Mouse (Mus musculus): ENCODE measurements around the gene Actn3. TPM values are rescaled to one million over a fixed set of nuclear protein-coding genes. Genes with fewer than 3 reads are reported as not detected.

Actn3 gene
- polyA plus RNA-seq (2012; ENCODE audit: insufficient read depth, low replicate concordance), result 0.06 TPM in 1 of 2 replicates, not detected in the other

GRCm38 (mm10) chr19:4877785-4878184 lies at the start of gene Actn3:
Gene Actn3, minus strand, starts transcription at chr19:4877909.
- no peak for TF ChIP-seq FLI1 (IDR thresholded peaks at IDR 0.05; ENCODE audit: low read length)
- TF ChIP-seq GATA1 (IDR thresholded peaks at IDR 0.05; ENCODE audit: borderline replicate concordance, low read length), result no peak

GRCm38 (mm10) chr19:4925121-4925860 lies 47.6 kb upstream of the Actn3 start:
- Histone ChIP-seq H3K36me3 (replicated peaks; ENCODE audit: low read length) (peaks cover 65% of the 10 kb centered on the region), H3K4me3 (replicated peaks) (peak overlapping the region; percentile 29), H3K9me3 (no peaks in the 10 kb centered on the region), H3K4me1 (peaks cover 41% of the 10 kb centered on the region), H3K27me3 (replicated peaks) (no peaks in the 10 kb centered on the region)
- TF ChIP-seq FLI1 (IDR thresholded peaks at IDR 0.05; ENCODE audit: low read length) (no peak), GATA1 (IDR thresholded peaks at IDR 0.05; ENCODE audit: borderline replicate concordance, low read length) (no peak)

More at GRCm38 (mm10) chr19:4877785-4878184, at the start of gene Actn3:
- Histone ChIP-seq H3K36me3 (replicated peaks; ENCODE audit: low read length) (peaks cover 29% of the 10 kb centered on the region), H3K27me3 (replicated peaks) (peaks cover 30% of the 10 kb centered on the region), H3K9me3 (no peaks in the 10 kb centered on the region), H3K4me1 (peaks cover 54% of the 10 kb centered on the region), H3K4me3 (replicated peaks) (peak within 1 kb of the TSS; percentile 99)

GRCm38 (mm10) chr19:4919652-4920051 lies 41.9 kb upstream of the Actn3 start:
- H3K4me3 ChIP-seq (replicated peaks), result no peak overlapping the region
- no peaks in the 10 kb centered on the region for H3K9me3 ChIP-seq
- H3K4me1 ChIP-seq, result no peaks in the 10 kb centered on the region
- H3K36me3 ChIP-seq (replicated peaks; ENCODE audit: low read length), result peaks cover 100% of the 10 kb centered on the region
- no peak for TF ChIP-seq FLI1 (IDR thresholded peaks at IDR 0.05; ENCODE audit: low read length)
- TF ChIP-seq GATA1 (IDR thresholded peaks at IDR 0.05; ENCODE audit: borderline replicate concordance, low read length), result no peak
- no peaks in the 10 kb centered on the region for H3K27me3 ChIP-seq (replicated peaks)

GRCm38 (mm10) chr19:4916827-4917226 lies 39.1 kb upstream of the Actn3 start:
- TF ChIP-seq GATA1 (IDR thresholded peaks at IDR 0.05; ENCODE audit: borderline replicate concordance, low read length) (no peak), FLI1 (IDR thresholded peaks at IDR 0.05; ENCODE audit: low read length) (no peak)
- no peaks in the 10 kb centered on the region for H3K4me1 ChIP-seq
- no peaks in the 10 kb centered on the region for H3K27me3 ChIP-seq (replicated peaks)
- no peak overlapping the region for H3K4me3 ChIP-seq (replicated peaks)
- H3K36me3 ChIP-seq (replicated peaks; ENCODE audit: low read length), result peaks cover 100% of the 10 kb centered on the region
- no peaks in the 10 kb centered on the region for H3K9me3 ChIP-seq

- H3K9me3 ChIP-seq, result no peaks in the 10 kb centered on the region
- H3K4me1 ChIP-seq, result no peaks in the 10 kb centered on the region
- peaks cover 100% of the 10 kb centered on the region for H3K36me3 ChIP-seq (replicated peaks; ENCODE audit: low read length)
- no peak for TF ChIP-seq FLI1 (IDR thresholded peaks at IDR 0.05; ENCODE audit: low read length)
- no peak for TF ChIP-seq GATA1 (IDR thresholded peaks at IDR 0.05; ENCODE audit: borderline replicate concordance, low read length)
- H3K4me3 ChIP-seq (replicated peaks), result no peak overlapping the region
- H3K27me3 ChIP-seq (replicated peaks), result no peaks in the 10 kb centered on the region
Observed at GRCm38 (mm10) chr19:4915924-4916603, 38.4 kb upstream of the Actn3 start.

- H3K4me3 ChIP-seq (replicated peaks), result no peak overlapping the region
- peaks cover 12% of the 10 kb centered on the region for H3K4me1 ChIP-seq
- H3K36me3 ChIP-seq (replicated peaks; ENCODE audit: low read length), result peaks cover 79% of the 10 kb centered on the region
- no peaks in the 10 kb centered on the region for H3K9me3 ChIP-seq
- TF ChIP-seq FLI1 (IDR thresholded peaks at IDR 0.05; ENCODE audit: low read length) (no peak), GATA1 (IDR thresholded peaks at IDR 0.05; ENCODE audit: borderline replicate concordance, low read length) (no peak)
- H3K27me3 ChIP-seq (replicated peaks), result no peaks in the 10 kb centered on the region
Observed at GRCm38 (mm10) chr19:4909376-4909775, 31.7 kb upstream of the Actn3 start.

- Histone ChIP-seq H3K36me3 (replicated peaks; ENCODE audit: low read length) (peaks cover 66% of the 10 kb centered on the region), H3K27me3 (replicated peaks) (peaks cover 5% of the 10 kb centered on the region), H3K4me3 (replicated peaks) (no peak overlapping the region), H3K4me1 (peaks cover 12% of the 10 kb centered on the region), H3K9me3 (no peaks in the 10 kb centered on the region)
- no peak for TF ChIP-seq GATA1 (IDR thresholded peaks at IDR 0.05; ENCODE audit: borderline replicate concordance, low read length)
- TF ChIP-seq FLI1 (IDR thresholded peaks at IDR 0.05; ENCODE audit: low read length), result no peak
Observed at GRCm38 (mm10) chr19:4908107-4908506, 30.4 kb upstream of the Actn3 start.

GRCm38 (mm10) chr19:4905979-4906794 lies 28.5 kb upstream of the Actn3 start, which contains the start of gene Bbs1:
Gene Bbs1, minus strand, starts transcription at chr19:4906628.
- Histone ChIP-seq H3K27me3 (replicated peaks) (peaks cover 13% of the 10 kb centered on the region), H3K36me3 (replicated peaks; ENCODE audit: low read length) (peaks cover 47% of the 10 kb centered on the region), H3K9me3 (no peaks in the 10 kb centered on the region), H3K4me1 (peaks cover 12% of the 10 kb centered on the region), H3K4me3 (replicated peaks) (peak within 1 kb of the TSS; percentile 88)
- TF ChIP-seq GATA1 (IDR thresholded peaks at IDR 0.05; ENCODE audit: borderline replicate concordance, low read length) (no peak), FLI1 (IDR thresholded peaks at IDR 0.05; ENCODE audit: low read length) (no peak)

- Histone ChIP-seq H3K27me3 (replicated peaks) (peaks cover 32% of the 10 kb centered on the region), H3K4me3 (replicated peaks) (no peak overlapping the region), H3K9me3 (no peaks in the 10 kb centered on the region), H3K4me1 (peaks cover 3% of the 10 kb centered on the region; the same call in 1 of the 2 replicates), H3K36me3 (replicated peaks; ENCODE audit: low read length) (no peaks in the 10 kb centered on the region)
- no peak for TF ChIP-seq FLI1 (IDR thresholded peaks at IDR 0.05; ENCODE audit: low read length)
- no peak for TF ChIP-seq GATA1 (IDR thresholded peaks at IDR 0.05; ENCODE audit: borderline replicate concordance, low read length)
Observed at GRCm38 (mm10) chr19:4899888-4900287, 22.2 kb upstream of the Actn3 start.

Data from megakaryocyte, embryonic 14.5 days (primary cell).